Mouse (Mus musculus): ENCODE results near the gene Fstl5. TPM values are rescaled to one million over a fixed set of nuclear protein-coding genes. Genes with fewer than 3 reads are reported as not detected.

Gene Fstl5
- polyA plus RNA-seq, 1 experiment from 2014 or later: 0.40 TPM

Other genes starting within 250 kb of the Fstl5 start
- 30.1 and 32.4 TPM in 2 replicates for gene Golim4, start 117.3 kb upstream of the Fstl5 start, polyA plus RNA-seq (2014; fragmentation: Nextera tagmentation; extraction: Ambion mirVana)

Measured in liver, embryonic 11.5 days (tissue).